Mouse (Mus musculus) limb, embryonic 15.5 days (tissue): ENCODE measurements around the gene Bag3. TPM values are rescaled to one million over a fixed set of nuclear protein-coding genes. Genes with fewer than 3 reads are reported as not detected.
A peak's percentile ranks its signal among the peaks of the same experiment; 100 is the strongest.

Experiments
- ATAC-seq: fragments of 200-750 bp; cut with Nextera tagmentation; 2 replicates; pipeline ENCODE4 v1.8.0; 2017; ENCODE audit warnings: low read depth, moderate TSS enrichment; ENCODE audit not compliant: insufficient number of reproducible peaks, low FRiP score, low TSS enrichment
- H3K27ac ChIP-seq: fragments of 300-500 bp; sonication (generic); 2 replicates; pipeline ENCODE4 v1.5.1; 2015; ENCODE audit warnings: moderate library complexity, mild to moderate bottlenecking, inconsistent platforms
- H3K27me3 ChIP-seq: fragments of 300-500 bp; sonication (generic); 2 replicates; pipeline ENCODE4 v1.6.1; 2015; ENCODE audit warnings: inconsistent platforms
- H3K36me3 ChIP-seq: fragments of 300-500 bp; sonication (generic); 2 replicates; pipeline ENCODE4 v1.6.1; 2015; ENCODE audit warnings: inconsistent platforms
- H3K4me1 ChIP-seq: fragments of 300-500 bp; sonication (generic); 2 replicates; pipeline ENCODE4 v1.6.1; 2015; ENCODE audit warnings: inconsistent platforms
- H3K4me2 ChIP-seq: fragments of 300-500 bp; sonication (generic); 2 replicates; pipeline ENCODE4 v1.6.1; 2015; ENCODE audit warnings: mild to moderate bottlenecking, inconsistent platforms
- H3K4me3 ChIP-seq: fragments of 300-500 bp; sonication (generic); 2 replicates; pipeline ENCODE4 v1.5.1; 2015; ENCODE audit warnings: mild to moderate bottlenecking, inconsistent platforms
- H3K9ac ChIP-seq: fragments of 300-500 bp; sonication (generic); 2 replicates; pipeline ENCODE4 v1.6.1; 2015; ENCODE audit warnings: inconsistent platforms
- H3K9me3 ChIP-seq: fragments of 300-500 bp; sonication (generic); 2 replicates; pipeline ENCODE4 v1.6.1; 2016; ENCODE audit warnings: inconsistent platforms
- WGBS: fragments of 180-500 bp; shearing (Covaris S2); methylation state at CpG from one replicate; pipeline ENCODE4 v1.1.7; 2015; 5-methylcytosine and 5-hydroxymethylcytosine counted together
- microRNA-seq: library from miRNA; unstranded; fragments of <30 nt; microRNA quantifications from one replicate; pipeline ENCODE4, GENCODE M21; 2016
- polyA plus RNA-seq: library from polyadenylated mRNA; unstranded; fragments of >200 nt; fragmentation: Nextera tagmentation; extraction: Ambion mirVana; gene quantifications from 2 replicates; pipeline ENCODE4 v1.2.1, GENCODE M21; 2015

Bag3 gene
- polyA plus RNA-seq, 1 experiment from 2014 or later, result 21.8 TPM

GRCm38 (mm10) chr7:128592936-128593241, 69.5 kb downstream of the Bag3 start:
- H3K4me3 ChIP-seq, result peak overlapping the region; percentile 24; the same call in 1 of the 2 replicates

GRCm38 (mm10) chr7:128596274-128596673, 72.9 kb downstream of the Bag3 start:
- no peak for ATAC-seq
- Histone ChIP-seq H3K4me1 (peaks cover 13% of the 10 kb centered on the region), H3K9me3 (no peaks in the 10 kb centered on the region), H3K4me2 (no peak overlapping the region), H3K36me3 (no peaks in the 10 kb centered on the region), H3K27me3 (no peaks in the 10 kb centered on the region), H3K4me3 (no peak overlapping the region), H3K9ac (no peak overlapping the region), H3K27ac (no peak overlapping the region)
- WGBS, result 93% methylated on average over 2 of the region's 2 CpGs

More at GRCm38 (mm10) chr7:128592936-128593241, 69.5 kb downstream of the Bag3 start:
- WGBS, result 17% methylated on average over 6 of the region's 6 CpGs
- Histone ChIP-seq H3K27ac (peak overlapping the region; percentile 68), H3K4me1 (peaks cover 15% of the 10 kb centered on the region), H3K4me2 (peak overlapping the region; percentile 47), H3K36me3 (no peaks in the 10 kb centered on the region), H3K9me3 (no peaks in the 10 kb centered on the region), H3K27me3 (no peaks in the 10 kb centered on the region), H3K9ac (no peak overlapping the region)
- no peak for ATAC-seq

Small RNA genes within 50 kb of the gene (microRNA-seq; reads per million reads assigned to microRNA genes)
- not detected for gene Gm24365

Other genes with a start within 250 kb of the Bag3 start
- gene BC017158, start 225.4 kb upstream of the Bag3 start, polyA plus RNA-seq, result 25.2 and 26.3 TPM in 2 replicates
- 13.8 and 14.2 TPM in 2 replicates for gene Rgs10, start 104.9 kb upstream of the Bag3 start, polyA plus RNA-seq
- 23.5 and 27.4 TPM in 2 replicates for gene Tial1, start 61.9 kb upstream of the Bag3 start, polyA plus RNA-seq
- gene Inpp5f, start 87.7 kb downstream of the Bag3 start, polyA plus RNA-seq, result 14.4 and 16.9 TPM in 2 replicates
- gene Mcmbp, start 216.9 kb downstream of the Bag3 start, polyA plus RNA-seq, result 47.2 and 55.4 TPM in 2 replicates
- 37.0 and 38.0 TPM in 2 replicates for gene Sec23ip, start 221.3 kb downstream of the Bag3 start, polyA plus RNA-seq